Mouse (Mus musculus) retina, postnatal 1 day (tissue): Measurements from ENCODE around the gene Tlr8.
"Not testable (repeated sequence)": the region's sequence is repeated elsewhere in the genome, so short reads cannot be mapped to it uniquely, and the experiment has no call there.

Experiments used
- DNase-seq: peaks from one replicate; pipeline ENCODE4 v3.0.0-alpha.2; 2012

The Tlr8 gene

DNA sequence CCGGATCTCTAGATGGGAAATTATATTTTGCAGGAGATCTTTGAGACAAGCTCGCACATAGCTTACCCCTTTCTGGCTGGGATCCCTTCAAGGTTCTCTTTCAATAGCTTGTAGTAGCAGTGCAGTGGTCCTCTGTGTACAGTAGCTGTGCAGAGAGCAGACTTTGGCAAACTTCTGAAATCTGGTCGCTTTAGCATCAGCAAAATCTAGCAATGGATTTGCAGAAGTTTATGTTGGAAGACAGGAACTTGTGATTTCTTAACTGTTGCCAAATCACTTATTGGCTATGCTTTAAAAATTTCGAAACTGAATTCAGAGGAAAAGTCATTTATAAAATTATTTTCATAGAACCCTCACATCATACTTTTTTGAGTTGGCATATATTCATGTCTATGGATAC, at the start of gene Tlr8:
Gene Tlr8, minus strand, starts transcription at position 244 of the 400 bp plus-strand sequence.
- no peak for DNase-seq

DNA sequence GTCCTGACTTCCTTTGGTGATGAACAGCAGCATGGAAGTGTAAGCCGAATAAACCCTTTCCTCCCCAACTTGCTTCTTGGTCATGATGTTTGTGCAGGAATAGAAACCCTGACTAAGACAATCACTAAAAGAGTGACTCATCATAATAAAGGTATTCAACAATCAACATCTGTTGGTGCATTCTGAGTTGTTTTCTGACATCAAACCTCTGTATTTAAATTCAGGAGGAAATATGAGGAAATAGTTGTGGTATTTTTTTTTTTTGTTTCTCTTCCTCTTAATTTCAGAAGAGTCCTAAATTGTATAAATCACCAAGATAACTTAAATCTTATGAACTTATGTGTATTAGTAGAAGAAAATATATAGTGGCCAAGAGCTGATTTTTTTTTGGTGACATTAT, 37.9 kb upstream of the Tlr8 start:
- DNase-seq: not testable (repeated sequence)

DNA sequence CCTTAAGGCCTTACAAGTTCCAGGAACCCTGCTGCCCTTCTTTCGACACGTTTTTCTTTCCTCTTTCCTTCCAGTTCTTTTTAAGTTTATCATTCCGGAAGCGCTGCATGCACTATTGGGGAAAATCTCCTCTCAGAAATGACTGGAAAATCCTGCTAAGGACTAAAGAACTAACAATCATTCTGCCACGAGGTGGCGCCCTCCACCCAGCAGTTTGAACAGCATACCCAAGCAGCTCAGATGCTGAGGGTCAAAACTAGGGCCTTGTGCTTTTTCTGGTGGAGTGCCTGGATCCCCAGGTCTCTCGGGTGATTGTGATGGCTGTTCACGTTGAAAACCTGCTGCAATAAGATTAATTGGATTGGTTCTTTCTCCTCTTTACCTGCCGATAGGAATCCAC, 12.8 kb upstream of the Tlr8 start:
- peak; percentile 71 for DNase-seq

DNA sequence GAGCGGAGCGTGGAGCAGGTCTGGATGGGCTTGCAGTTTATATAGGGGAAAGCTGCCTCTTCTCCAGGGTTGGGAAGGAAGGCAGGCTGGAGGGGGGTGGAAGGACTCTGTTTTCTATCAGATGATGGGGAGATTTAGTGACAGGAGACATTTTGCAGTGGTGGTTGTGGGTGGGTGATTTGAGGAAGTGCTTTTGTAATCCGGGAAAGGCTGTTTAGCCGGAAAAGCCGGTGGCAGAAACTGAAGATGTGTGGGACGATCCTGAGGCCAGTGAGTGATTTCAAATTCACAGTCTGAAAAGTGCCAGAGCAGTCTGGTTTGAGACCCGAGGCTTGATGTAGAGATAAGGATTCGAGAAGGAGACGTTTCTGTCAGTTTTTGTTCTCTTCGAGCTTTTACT, 12.4 kb upstream of the Tlr8 start:
- DNase-seq: no peak

DNA sequence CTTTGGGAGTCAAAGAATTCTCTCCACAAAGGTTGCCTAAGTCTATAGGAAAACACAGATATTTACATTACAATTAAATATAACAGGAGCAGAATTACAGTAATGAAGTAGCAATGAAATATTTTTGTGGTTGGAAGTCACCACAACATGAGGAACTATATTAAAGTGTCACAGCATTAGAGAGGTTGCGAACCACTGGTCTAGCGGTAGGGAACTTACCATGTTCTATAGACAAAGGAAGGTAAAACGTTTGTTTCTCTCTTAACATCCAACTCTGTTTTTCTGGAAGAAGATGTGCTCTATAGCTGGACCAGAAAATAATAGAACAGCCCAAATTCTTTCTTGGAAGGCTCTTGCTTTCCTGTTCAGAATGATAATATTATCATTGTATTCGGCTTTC, 599 bp downstream of the Tlr8 start:
- DNase-seq: no peak

DNA sequence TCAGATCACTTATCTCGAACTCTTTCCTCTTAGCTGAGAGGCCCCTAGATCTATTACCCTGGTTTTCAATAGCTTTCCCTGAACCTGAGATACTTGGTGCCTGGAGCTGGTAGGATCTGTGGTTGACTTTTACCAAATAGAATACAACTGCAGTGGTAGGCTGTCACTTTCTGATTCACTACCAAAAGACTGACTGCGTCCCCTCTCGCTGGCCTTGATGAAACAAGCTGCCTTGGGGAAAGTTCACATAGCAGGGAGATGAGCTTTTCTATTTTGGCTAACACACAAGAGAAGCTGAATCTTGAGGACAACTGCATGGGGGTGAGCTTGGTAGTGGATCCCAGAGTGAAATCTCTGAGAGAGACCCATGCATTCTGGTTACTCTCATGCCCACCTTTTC, 22.4 kb downstream of the Tlr8 start:
- DNase-seq: no peak

DNA sequence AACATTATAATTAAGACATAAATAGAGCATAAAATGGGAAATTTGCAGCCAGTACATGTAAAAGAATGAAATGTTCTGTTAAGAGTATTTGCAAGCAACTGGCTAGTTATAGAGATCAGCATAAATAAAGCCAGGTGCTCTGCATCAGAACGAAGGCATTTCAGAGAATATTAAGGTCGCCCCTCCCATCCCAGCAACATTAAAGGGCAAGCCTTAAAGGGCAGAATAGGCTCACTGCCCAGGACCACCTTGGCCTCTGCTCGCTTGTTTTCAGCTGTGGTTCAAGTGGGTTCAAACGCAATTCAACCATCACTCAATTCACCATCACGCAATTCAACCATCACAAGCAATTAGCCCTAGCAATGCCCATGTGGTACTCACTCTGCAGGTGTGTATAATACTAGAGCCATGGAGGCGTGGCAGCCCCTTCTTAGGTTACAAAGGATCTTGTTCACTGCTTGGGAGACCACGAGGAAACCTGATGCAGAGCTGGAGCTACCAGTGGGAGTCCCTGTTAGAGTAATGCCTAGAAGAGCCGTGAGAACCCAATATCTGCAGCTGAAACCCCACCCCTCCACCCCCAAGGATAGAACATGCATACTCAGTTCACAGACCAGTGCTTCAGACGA, 24.7 kb downstream of the Tlr8 start:
- DNase-seq: no peak

DNA sequence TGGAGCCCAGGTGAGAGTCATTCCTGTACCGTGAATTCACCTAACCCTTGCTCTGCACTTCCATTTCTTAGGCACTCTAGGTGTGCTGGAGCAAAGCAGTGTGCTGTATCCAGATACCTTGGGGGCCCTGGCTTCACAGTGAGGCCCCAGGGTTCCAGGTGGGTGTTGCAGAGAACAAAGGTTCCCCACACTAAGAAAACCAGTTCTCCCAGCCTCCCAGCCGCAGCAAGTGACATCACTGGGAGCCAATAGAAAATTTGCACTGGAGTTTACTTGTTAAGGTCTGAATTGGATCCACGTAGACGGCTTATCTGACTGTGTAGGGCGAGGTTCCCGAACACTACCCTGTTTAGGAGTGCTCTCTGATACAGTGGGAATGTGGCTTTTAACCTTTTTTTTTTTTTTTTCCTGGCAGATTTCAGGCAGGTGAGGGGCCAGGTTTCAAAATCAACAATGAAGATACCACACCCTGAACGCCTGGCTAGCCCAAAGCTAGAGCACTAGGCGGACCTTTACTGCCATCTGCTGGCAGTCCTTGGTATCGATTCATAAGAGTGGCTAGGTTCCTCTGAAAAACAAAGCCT, 30.9 kb downstream of the Tlr8 start:
- DNase-seq: peak; percentile 64

DNA sequence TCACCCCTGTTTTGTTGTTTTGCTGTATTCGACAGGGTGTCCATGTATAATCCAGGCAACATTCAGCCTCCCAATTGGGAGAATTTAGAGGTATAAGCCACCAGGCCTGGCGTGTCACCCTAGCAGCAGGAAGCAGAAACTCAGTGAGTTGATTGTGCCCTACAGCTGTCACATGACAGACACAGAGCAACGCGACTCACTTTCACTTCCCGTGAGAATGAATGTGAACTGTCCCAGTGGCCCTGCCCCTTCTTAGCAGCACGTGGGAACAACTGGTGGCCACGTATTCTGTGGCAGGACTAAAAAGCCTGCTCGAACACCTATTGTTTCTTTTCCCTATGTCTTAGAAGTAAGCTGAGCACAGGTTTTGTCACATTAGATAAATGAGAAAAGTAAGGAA, 33.0 kb downstream of the Tlr8 start:
- DNase-seq: no peak

DNA sequence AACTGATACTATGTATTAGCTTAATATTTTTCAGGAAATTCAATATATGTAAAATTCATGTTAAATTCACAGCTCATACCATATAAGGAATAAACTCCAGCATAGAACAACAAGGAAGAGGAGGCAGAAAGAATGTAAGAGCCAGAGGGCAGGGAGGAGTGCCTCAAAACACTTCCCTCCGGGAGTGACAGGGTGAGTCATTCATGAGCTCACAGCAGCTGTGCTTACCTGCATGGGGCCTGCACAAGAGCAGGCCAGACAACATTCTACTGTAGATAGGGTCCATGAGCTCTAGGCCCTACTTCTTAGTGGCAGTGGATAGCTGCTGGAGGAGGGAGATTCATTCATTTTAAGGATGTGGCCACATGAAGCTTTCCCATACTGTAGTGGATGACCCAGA, 34.3 kb downstream of the Tlr8 start:
- no peak for DNase-seq

DNA sequence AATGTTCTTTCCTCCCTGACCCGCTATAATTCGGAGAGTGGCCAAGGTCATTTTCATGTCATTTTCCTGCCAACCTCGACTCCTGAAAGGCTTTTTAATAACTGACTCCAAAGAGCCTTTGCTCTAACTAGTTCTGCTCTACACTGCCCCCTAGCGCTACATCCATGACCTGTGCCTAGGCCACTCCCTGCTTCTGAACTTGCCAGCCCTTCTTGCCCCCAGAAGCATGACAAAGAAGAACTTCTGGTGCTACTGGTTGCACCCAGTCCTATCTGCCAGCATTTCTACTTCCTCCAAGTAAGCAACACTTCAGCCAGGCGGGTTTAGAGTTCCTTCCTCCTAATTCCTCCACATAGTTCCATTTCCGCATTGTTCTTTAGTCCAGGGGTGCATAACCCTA, 34.9 kb downstream of the Tlr8 start:
- DNase-seq: peak; percentile 59

DNA sequence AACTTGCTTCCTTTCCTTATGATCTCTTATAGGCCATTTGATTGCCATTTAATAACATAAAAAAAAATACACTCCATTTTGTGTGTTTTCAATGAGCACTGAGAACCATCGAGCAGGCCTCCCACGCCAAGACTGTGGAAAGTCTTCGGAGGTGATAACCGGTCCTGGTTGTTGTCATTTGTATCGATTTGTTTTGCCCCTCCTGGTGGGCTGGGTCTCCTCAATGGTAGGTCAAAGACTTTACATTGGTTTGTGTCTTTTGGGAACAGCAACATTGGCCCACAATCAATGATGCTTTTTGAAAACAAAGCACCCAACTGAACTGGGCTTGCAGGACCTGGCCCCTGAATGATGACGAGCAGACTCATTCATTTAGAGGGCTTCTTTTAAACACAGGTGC, 36.4 kb downstream of the Tlr8 start:
- DNase-seq: no peak

DNA sequence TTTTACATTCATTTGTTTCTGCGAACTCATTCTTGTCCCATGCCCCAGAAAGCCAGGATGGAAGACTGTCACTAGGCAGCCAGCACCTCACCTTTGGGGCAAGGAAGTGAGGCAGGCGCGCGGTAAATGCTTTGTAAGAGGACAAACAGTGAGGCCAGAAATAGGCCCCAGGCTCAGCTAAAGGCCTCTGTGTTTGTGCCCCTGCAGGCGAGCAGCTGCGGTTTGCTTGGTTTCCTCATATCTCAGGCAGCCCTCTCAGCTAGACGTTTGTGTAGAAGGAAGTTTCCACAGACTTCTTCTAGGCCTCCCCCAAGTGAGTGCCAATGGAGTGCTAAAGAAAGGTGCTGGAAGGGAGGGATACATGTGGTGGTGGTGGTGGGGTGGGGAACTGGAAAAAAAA, 37.0 kb downstream of the Tlr8 start:
- DNase-seq: no peak

DNA sequence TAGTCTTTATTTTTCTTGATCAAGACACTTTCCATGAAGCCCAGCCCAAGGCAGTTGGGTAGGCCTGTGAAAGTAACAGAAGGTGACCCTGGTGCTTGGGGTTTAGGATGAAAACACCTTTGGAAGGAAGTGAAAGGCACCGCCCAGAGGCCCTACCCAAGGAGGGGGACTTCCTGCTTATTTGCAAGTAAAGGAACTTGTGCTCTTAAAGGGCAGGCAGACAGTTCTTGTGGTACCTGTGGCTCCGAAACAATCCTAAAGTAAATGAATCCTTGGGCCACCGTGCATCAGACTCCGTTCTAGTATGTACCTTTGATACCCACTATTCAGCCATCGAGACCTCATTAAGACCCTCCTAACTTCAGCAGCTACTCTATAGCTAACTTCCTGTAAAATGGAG, 37.6 kb downstream of the Tlr8 start:
- DNase-seq: no peak

DNA sequence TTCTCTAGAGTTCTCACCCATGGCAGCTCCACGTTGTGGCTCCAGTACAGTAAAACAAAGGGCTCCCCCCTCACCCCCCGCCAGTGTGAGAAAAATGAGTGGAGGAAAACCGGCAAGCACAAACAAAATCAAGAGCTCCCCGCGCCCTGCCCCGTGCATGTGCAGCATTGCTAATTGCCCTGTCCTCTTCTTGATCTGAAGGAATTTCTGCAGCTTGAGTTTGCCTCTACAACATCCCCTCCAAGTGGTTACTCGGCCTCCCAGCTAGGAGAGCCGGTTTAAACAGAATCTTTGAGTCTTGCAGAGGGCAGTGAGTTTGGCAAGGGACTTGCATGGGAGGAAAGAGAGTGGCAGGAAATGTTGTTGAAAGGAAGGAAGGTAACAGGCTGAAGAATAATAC, 51.4 kb downstream of the Tlr8 start:
- peak; percentile 33 for DNase-seq

DNA sequence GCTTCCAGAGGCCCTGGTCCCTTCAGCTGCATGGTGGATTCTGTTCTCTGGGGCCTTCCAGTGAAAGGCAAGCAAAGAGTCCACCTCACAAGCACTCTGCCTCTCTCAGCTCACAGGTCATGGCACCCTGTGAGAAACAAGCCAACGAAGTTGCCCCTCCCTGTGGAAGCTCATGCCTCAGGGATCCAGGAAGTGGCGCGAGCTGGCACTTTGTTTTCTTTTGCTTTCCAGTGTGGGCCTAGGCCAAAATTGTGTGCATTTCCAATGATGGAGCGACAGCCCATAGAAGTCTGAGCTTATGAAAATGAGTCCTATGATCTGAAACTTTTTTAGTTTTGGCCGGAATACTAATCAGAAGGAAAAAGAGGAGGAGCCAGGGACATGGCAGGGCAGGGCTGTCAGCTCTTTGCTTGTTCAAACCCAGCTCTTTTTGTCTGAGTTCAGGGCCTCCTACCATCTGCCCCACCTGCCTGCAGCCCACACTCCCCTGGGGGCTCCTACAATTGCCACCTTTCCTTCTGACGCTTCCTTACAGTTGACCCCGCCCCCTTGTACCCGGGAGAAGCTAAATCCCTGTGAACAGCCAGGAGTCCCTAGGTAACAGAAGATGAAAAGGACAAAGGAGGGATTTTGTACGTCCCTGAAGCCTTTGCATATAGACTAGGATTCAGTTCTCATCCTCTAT, 52.1 kb downstream of the Tlr8 start:
- no peak for DNase-seq

DNA sequence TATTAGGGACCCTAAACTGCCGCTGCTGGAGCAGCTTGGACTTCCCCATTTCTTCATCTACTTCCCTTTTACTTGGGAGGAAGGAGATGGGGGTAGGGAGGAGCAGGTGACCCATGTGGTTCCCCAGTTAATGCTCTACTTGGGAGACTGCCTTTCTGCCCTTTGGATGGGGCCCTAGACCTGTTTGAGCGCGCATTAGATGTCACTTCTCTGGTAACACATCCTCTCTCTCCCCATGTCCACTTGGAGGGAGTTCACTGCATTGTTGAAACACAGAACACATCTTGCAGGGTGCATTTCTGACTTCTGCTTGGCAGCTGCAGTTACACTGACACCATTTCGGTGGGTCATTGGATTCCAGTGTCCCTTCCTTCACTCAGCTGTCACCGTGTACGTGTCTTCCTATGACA, 53.8 kb downstream of the Tlr8 start:
- no peak for DNase-seq

DNA sequence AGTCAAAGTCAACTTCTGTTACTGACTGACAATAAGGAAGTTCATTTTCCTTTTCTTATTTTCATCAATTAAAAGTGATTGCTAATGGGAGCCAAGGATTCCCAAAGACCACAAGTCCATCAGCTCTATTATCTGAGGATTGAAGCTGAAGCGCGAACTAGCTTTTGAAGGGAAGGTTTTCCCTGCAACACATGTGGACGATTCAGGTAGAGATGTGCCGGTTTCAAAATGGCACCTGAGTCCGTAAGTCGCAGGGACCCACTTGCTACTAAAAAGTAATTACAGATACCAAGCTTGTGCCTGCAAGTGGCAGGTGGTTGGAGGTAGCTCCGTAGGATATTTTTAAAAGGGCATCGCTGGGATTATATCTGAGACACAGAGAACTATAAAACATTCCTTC, 54.3 kb downstream of the Tlr8 start:
- no peak for DNase-seq

DNA sequence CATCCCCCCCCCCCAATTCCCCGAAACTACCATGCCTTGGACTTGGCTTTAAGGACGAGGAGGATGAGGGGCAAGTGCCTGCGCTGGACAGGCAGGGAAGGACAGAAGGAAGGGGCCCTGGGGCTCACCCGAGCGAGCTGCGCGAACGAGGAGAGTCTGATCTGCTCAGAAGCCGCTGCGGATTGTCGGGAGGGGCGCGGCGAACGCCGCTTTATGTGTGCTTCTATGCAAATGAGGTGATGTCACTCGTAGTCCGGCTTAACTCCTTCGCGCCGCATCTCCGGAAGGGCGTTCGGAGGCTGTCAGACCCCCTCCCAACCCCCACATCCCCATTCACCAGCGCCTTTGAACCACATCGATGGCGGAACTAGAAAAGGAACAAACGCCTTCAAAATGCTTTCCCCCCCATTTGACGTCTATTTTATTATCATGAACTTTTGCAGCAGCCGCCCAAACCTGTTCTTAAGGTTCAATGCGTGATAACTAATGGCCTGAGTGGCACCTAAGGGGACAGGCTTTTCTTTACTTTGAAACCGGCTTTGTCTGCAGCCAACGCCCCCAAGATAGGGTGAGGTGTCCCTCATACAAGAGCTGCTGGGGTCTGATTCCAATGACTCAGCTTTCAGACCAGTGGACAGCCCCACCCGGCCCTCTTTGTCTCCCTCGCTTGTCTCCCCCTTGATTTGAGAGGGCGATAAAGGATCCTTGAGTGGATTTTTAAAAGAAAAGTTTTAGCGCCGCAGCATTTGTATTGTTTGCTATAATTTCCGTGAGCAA, 55.0 kb downstream of the Tlr8 start, which contains the start of gene Tmsb4x:
Gene Tmsb4x, minus strand, starts transcription at position 338 of the 777 bp plus-strand sequence.
- peak; percentile 90 for DNase-seq

DNA sequence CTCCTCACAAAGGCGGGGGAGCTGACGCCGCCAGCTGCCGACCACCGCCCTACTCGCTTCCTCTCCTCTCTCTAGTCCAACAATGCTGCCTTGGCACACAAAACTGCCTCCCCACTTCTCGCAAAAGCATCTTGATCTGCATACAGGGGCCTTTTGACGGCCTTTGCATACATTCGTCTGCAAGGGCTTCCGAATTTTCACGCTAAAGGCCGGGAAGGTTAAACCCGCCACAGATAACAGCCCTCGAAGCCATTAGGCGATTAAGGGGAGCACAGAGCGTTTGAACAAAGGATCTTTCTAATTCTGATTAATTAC, 55.7 kb downstream of the Tlr8 start:
- DNase-seq: peak; percentile 55

DNA sequence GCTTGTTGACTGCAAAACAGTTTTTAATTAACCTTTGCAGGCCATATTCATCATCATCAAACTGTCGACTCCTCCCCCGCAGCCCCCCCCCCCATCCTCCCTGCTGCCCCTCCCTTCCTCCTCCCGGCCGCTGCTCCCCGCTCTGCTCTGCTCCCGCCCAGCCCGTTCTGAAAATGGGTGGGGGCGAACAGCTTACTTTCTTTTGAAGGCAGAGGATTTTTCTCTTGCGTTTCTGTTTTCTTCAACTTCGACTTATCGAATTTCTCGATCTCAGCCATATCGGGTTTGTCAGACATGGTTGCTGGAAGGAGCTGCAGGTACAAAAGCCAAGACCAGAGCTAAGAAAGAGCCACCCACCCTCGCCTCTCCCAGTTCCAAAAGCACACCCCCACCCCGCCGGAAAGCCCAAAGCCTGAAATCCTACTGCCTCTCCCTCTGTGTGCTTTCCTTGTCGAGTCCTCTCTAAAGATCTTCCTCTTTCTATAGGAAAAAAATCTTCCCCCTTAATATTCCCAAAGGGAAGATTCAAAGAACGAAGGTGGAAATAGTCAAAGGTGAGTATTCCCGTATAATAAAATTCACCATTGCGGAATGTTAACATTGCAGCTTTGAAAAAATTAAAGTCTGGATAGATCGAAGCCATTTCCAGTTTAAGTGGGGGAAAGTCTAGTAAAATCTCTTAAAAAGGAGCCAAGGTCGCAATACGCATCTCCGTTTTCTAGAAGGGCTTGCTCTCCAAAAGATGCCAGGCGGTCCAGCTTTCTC, 56.2 kb downstream of the Tlr8 start:
- peak; percentile 26 for DNase-seq

DNA sequence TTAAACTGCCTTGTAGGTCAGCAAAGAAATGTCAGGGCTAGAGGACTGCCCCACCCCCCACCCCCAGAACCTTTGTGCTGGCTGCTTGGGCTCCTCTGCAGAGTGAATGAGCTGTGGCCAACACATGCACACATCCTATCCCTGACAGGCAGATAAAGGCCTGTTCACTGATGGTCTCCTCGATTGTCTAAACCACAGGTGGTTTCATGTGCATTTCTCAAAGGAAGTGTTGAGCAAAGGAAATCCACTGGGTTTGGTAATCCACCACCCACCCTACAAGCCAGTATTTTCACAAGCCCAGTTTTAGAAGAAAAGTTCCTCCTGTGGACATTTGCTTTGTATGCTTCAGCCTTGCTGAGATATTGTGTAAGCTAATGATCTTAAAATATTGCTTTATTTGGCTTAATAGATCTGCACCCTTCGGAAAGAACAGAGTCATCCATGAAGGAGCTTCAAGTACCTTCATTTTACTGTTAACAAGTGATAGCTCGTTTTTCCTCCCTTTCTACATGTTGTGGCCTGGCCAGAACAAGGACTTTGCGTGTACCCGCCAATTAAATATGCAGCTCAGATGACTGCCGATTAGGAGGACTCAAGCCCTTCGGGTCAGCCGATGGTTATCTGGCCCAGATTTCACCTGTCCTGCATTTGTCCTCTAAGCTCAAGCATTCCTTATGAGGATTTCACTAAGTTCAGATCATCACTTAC, 58.2 kb downstream of the Tlr8 start:
- peak; percentile 11 for DNase-seq
